Mouse (Mus musculus): ENCODE data around the gene Tm4sf5. TPM values are rescaled to one million over a fixed set of nuclear protein-coding genes. Genes with fewer than 3 reads are reported as not detected.

Tm4sf5 gene
- total and polyA plus RNA-seq, 3 experiments: 5.5 to 24.5 (median 11.7) TPM

GRCm38 (mm10) chr11:70506385-70506784 is 1.3 kb downstream of the Tm4sf5 start:
- DNase-seq (ENCODE audit: extremely low read depth): peak; percentile 88
- no peaks in the 10 kb centered on the region for H3K79me2 ChIP-seq (replicated peaks; ENCODE audit: control insufficient read depth, extremely low read depth, insufficient read depth, poor library complexity, severe bottlenecking)
- no peaks in the 10 kb centered on the region for H3K36me3 ChIP-seq (replicated peaks in 1 of 2; ENCODE audit: control insufficient read depth in 1 of 2, insufficient read depth in 1 of 2, low read length in 1 of 2)
- no peak overlapping the region for H3K9ac ChIP-seq (ENCODE audit: insufficient read depth, low read depth)
- no peak overlapping the region for H3K27ac ChIP-seq (ENCODE audit: insufficient read depth, low read depth)
- H3K4me1 ChIP-seq (ENCODE audit: control insufficient read depth in 1 of 2, insufficient read depth in 2 of 2): peaks cover 10 to 68% of the 10 kb centered on the region in 2 experiments
- H3K4me3 ChIP-seq (replicated peaks in 1 of 3; ENCODE audit: low read depth in 2 of 3, low read length in 2 of 3, poor library complexity in 1 of 3): no peak overlapping the region
- no peaks in the 10 kb centered on the region for H3K9me3 ChIP-seq (replicated peaks; ENCODE audit: low read length)
- in situ Hi-C loops (cut with MboI; ENCODE audit: low pct_ligation_motif_present, low pct_unique_long_range_greater_than_20kb, low sequenced_read_pairs) (loop anchor here (5.0 to 10.0 kb wide), 2 partner anchors 94 to 182 kb away; partner anchors contain the start of genes Alox12e and Pelp1), dilution Hi-C loops (cut with MboI; ENCODE audit: extremely low pct_ligation_motif_present, extremely low pct_unique_long_range_greater_than_20kb, low sequenced_read_pairs) (no loop called here)
- TF ChIP-seq NRF1 (IDR thresholded peaks at IDR 0.05; ENCODE audit: low read depth, low read length): 0 out of 2 replicates have a peak, but pooled peaks have one; percentile 22
- TF ChIP-seq POLR2AphosphoS2 (IDR thresholded peaks at IDR 0.05; ENCODE audit: low read depth, low read length): no peak
- no peak for TF ChIP-seq CHD2 (IDR thresholded peaks at IDR 0.05; ENCODE audit: low read length)
- no peak for TF ChIP-seq GABPA (IDR thresholded peaks at IDR 0.05; ENCODE audit: insufficient replicate concordance, low read depth, low read length)
- TF ChIP-seq NELFE (IDR thresholded peaks at IDR 0.05; ENCODE audit: low read depth, low read length): peak; percentile 54; the same call in 1 of the 2 replicates
- TF ChIP-seq ZC3H11A (IDR thresholded peaks at IDR 0.05; ENCODE audit: low read depth, low read length): peak; percentile 76; the same call in 1 of the 2 replicates
- peak; percentile 65; the same call in 1 of the 2 replicates for TF ChIP-seq SIN3A (IDR thresholded peaks at IDR 0.05; ENCODE audit: low read length)
- TF ChIP-seq BHLHE40 (IDR thresholded peaks at IDR 0.05; ENCODE audit: low read depth, low read length): 0 out of 2 replicates have a peak, but pooled peaks have one; percentile 39
- 0 out of 2 replicates have a peak, but pooled peaks have one; percentile 29 for TF ChIP-seq TBP (conservative IDR thresholded peaks at IDR 0.05; ENCODE audit: low read depth, low read length)
- TF ChIP-seq JUN (IDR thresholded peaks at IDR 0.05; ENCODE audit: insufficient read depth, low read depth, low read length): no peak
- TF ChIP-seq MEF2A (IDR thresholded peaks at IDR 0.05; ENCODE audit: borderline replicate concordance, low read depth, low read length): 0 out of 2 replicates have a peak, but pooled peaks have one; percentile 58
- 0 out of 2 replicates have a peak, but pooled peaks have one; percentile 9 for TF ChIP-seq EP300 (IDR thresholded peaks at IDR 0.05; ENCODE audit: low read length)
- peak; percentile 80 for TF ChIP-seq ZNF384 (IDR thresholded peaks at IDR 0.05; ENCODE audit: low read depth, low read length)
- 0 out of 2 replicates have a peak, but pooled peaks have one; percentile 30 for TF ChIP-seq MAFK (IDR thresholded peaks at IDR 0.05; ENCODE audit: insufficient replicate concordance, low read length)
- TF ChIP-seq MYC (IDR thresholded peaks at IDR 0.05; ENCODE audit: low read depth, low read length): peak; percentile 74; the same call in 1 of the 2 replicates
- no peak for TF ChIP-seq ZKSCAN1 (IDR thresholded peaks at IDR 0.05; ENCODE audit: borderline replicate concordance, low read depth, low read length)
- peak; percentile 62 for TF ChIP-seq IRF4 (IDR thresholded peaks at IDR 0.05; ENCODE audit: low read depth, low read length)
- TF ChIP-seq E2F4 (IDR thresholded peaks at IDR 0.05; ENCODE audit: insufficient replicate concordance, low read depth, low read length): peak; percentile 72; the same call in 1 of the 2 replicates
- TF ChIP-seq USF2 (conservative IDR thresholded peaks at IDR 0.05; ENCODE audit: low read depth, low read length): no peak
- no peak for TF ChIP-seq CHD1 (IDR thresholded peaks at IDR 0.05; ENCODE audit: low read depth, low read length)
- peak; percentile 69 for TF ChIP-seq MAX (IDR thresholded peaks at IDR 0.05; ENCODE audit: low read length)
- TF ChIP-seq USF1 (IDR thresholded peaks at IDR 0.05; ENCODE audit: low read depth, low read length): no peak
- TF ChIP-seq RCOR1 (conservative IDR thresholded peaks at IDR 0.05; ENCODE audit: low read depth, low read length): no peak
- peak; percentile 96 for TF ChIP-seq SMC3 (IDR thresholded peaks at IDR 0.05; ENCODE audit: low read depth, low read length)
- TF ChIP-seq ELF1 (IDR thresholded peaks at IDR 0.05; ENCODE audit: low read depth, low read length): peak; percentile 45; the same call in 1 of the 2 replicates
- peak; percentile 31; the same call in 1 of the 2 replicates for TF ChIP-seq TCF12 (IDR thresholded peaks at IDR 0.05; ENCODE audit: low read depth, low read length)
- peak; percentile 41 to 98; a peak in 3 of 4 replicates for TF ChIP-seq CTCF (conservative IDR thresholded peaks at IDR 0.05 in 1 of 2, IDR thresholded peaks at IDR 0.05 in 1 of 2; ENCODE audit: low read depth in 2 of 2, low read length in 2 of 2)
- no peak for TF ChIP-seq UBTF (IDR thresholded peaks at IDR 0.05; ENCODE audit: low read depth, low read length)
- TF ChIP-seq MAZ (IDR thresholded peaks at IDR 0.05; ENCODE audit: low read depth, low read length): 0 out of 2 replicates have a peak, but pooled peaks have one; percentile 48
- TF ChIP-seq ETS1 (conservative IDR thresholded peaks at IDR 0.05; ENCODE audit: low read depth, low read length): no peak
- no peak for TF ChIP-seq ZMIZ1 (IDR thresholded peaks at IDR 0.05; ENCODE audit: low read depth, low read length)
- TF ChIP-seq PAX5 (IDR thresholded peaks at IDR 0.05; ENCODE audit: low read length): no peak
- peak; percentile 73; the same call in 1 of the 2 replicates for TF ChIP-seq MXI1 (IDR thresholded peaks at IDR 0.05; ENCODE audit: low read depth, low read length)
- peak; percentile 93 for TF ChIP-seq RAD21 (IDR thresholded peaks at IDR 0.05; ENCODE audit: low read depth, low read length)
- no peak for TF ChIP-seq KAT2A (IDR thresholded peaks at IDR 0.05; ENCODE audit: insufficient replicate concordance, low read length)
- TF ChIP-seq POLR2A (IDR thresholded peaks at IDR 0.05; ENCODE audit: low read depth, low read length): no peak
- peak; percentile 27; the same call in 1 of the 2 replicates for TF ChIP-seq HCFC1 (IDR thresholded peaks at IDR 0.05; ENCODE audit: low read depth, low read length)
- peak; percentile 28; the same call in 1 of the 2 replicates for TF ChIP-seq JUND (conservative IDR thresholded peaks at IDR 0.05; ENCODE audit: low read depth, low read length)
- no peaks in the 10 kb centered on the region for H3K27me3 ChIP-seq (replicated peaks)
- peak overlapping the region; percentile 54; the same call in 1 of the 2 replicates for H3K4me2 ChIP-seq (ENCODE audit: insufficient read depth, low read depth, poor library complexity, severe bottlenecking)
